Mouse (Mus musculus) kidney, postnatal 14 days (tissue): ENCODE measurements at regions not wholly inside any gene's neighbourhood (a gene's known extent, or its start where the extent isn't known, plus 50 kb on each side); places are given as distances from the start of the nearest gene placed in this dataset.
A peak's percentile ranks its signal among the peaks of the same experiment; 100 is the strongest.

Source experiments
- DNase-seq: peaks from one replicate; pipeline ENCODE4 v3.0.0; 2022; ENCODE audit warnings: mixed read lengths

DNA sequence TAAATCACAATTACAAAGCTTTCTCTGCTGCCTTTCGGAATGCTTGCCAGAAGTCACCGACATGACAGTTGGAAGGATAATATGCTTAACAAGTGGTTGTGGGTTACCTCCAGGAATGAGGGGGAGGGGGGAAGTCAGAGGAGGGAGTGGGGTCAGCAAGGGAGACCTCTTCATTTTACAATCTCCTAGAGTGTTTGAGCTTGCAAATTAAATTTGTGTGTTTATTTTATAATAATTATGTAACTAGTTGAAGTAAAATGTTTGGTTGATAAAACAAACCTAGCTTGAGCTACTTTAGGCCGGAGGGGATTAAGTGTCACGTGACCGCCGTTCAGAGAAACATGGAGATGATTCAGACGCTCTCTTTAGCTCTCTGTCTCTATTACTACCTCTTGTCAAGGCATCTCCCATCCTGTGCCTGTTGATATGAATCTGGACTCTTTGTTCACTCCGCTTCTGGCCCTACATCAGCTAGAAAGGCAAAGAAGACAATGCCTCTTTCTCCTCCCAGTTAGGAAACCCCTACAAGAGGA lies 227.3 kb upstream of the Irx5 start:
- DNase-seq = peak; percentile 10

DNA sequence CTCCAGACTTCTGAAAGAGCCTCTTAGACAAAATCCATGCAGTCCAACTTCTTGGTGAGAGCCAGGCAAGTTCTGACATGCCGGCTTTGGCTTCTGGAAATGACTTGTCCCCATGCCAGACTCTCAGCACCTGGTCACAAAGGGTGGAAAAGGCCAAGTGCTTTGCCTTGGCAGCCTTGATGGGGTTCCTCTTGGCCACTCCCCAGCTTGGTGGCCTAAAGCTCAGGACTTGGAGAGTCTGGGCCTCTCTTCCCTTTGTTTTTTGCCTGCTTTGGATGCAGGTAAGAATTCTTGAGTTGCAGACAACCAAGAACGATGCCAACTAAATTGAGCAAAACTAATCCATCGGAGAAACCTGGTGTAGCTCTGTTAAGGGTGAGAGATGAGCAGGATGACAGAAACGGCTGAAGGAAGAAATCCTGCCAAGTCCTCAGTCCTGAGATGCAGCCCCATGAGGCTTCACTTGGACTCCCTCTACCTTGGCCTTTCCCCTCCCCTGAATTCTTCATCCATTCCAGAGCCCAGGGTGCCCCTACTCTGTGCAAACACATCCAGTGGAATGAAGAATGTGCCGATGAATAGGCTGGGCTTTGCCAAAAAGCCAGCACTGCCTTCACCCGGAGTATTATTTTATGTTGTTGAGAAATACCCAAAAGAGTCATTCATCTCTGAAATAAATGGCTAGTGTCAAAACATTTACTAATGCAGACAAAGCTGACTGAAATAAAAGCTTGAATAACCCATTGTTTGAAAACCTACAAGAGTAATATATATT lies 228.0 kb upstream of the Irx5 start:
- peak; percentile 40 for DNase-seq

DNA sequence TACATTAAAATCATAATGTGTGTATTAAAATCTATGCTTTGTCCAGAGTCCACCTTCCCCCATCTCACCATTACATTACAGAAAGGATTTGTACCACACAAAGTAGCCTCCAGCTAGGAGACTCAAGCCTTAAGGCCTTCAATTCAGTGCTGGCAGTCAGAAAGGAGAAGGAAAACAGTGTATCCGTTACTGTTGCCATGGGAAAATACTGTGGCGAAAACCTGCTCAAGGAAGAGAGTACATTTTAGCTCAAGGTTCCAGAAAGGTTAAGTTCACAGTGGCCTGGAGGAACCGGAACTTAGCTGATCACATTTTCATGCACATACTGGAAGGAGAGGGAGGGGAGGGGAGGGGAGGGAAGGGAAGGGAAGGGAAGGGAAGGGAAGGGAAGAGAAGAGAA lies 231.8 kb upstream of the Irx5 start:
- DNase-seq = no peak

DNA sequence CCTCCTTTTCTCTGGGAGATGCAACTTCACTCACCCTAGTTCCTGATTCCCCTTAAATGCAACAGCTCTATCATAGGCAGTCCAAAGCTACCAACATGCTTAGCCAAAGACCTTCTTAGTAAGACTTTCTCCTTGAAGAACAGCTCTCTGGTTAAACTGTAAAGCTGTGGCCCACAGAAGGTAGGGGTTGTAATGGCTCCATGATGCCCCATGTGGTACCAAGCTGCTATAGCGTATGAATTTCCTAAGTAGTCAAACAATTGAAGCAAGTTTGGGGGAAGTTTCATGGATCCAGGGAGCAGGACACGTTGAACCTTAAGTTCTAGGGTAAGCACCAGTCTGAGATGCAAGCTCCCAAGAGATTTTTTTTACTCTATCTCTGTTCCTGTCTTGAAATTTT lies 236.1 kb upstream of the Irx5 start:
- no peak for DNase-seq

DNA sequence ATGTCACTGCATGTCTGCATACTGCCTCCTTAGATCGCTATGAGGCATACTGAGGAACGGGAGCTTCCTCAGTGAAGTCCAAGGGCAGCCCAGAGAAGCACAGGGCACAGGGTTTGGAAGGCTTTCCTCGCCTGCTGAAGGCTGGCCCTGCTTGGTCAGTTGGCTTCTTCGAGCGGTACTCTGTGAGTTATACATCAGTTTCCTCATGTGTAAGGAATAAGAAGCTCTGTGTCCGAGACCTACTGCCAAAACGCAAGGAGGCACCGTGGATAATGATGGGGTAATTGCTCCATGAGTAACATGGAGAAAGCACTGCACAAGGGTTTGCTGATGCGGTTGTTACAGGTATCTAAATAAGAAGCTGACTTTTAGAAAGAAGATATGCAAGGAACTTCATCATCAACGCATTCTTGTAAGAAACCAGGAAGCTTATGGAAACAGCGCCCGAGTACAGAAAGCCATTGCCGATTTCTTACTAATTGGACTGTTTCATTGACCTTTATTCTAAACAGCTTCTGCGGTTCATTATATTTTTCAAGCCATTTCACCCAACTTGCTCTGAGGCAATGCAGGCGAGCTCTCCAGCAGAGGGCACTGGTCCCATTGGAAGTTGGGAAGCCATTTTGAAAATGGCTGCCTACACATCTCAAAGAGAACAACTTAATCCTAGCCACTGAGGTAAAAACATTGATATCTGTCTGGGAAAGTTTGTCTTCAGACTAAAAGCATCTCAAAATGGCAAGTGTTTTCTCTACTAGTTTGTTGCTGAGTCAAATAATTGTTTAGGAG lies 241.8 kb upstream of the Irx5 start:
- DNase-seq = no peak

DNA sequence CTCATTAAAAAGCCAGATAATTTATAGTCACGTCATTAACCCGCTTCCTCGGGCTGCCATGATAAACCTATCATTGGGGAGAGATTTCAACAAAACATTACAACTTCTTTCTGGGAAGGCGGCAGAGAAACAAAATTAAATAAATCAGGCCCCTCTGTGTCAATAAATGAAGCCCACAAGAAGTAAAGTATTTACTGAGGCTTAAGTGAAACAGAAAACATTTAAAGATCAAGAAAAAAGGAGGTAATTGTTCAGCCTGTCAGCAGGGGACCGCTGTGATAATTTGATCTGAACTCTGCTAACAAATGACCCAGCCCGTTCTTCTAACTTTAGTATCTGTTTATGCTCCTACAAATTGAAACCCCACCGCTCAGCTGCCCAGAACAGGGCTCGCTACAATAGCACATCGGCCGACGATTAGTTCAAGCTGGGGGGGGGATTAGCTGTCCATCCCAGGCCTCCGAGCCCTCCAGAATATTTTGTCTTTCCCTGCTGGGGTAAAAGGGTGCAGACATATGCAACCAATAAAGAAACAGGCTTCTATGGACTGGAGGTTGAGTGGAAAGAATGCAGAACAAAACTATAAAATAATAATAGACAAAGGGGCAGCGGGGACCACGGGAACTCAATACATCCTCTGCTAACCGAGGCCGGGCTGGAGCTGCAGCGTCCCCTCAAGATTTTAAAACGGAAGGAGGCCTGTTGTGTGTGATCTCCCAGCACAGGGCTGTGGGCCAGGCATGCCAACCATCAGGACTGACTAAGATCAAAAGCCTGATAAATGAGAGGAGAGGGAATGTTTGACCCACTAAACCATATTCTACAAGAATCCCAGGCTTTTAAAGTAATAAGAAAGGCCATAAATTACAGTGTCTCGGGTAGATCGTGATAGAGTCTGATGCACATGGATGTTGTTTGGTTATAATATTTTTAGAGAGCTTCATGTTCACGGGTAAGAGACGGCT lies 242.8 kb upstream of the Irx5 start:
- no peak for DNase-seq

DNA sequence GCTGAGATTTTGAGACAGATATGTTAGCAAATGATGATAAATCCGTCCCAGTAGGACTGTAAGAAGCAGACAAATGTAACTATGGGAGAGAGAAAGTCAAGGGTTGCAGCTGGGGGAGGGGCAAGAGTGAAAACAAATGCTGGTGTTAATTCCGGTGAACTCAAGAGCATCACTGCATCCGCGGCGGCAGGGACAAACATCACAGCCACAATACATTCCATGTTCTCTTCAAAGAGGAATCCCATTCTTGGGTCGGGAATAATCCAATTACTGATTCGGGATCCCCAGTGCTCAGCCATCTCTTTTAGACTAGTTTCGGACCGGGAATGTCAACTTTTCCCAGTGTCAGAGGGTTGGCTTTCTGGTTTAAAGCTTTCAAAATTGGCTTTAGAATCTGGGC lies 243.5 kb upstream of the Irx5 start:
- DNase-seq = peak; percentile 6

DNA sequence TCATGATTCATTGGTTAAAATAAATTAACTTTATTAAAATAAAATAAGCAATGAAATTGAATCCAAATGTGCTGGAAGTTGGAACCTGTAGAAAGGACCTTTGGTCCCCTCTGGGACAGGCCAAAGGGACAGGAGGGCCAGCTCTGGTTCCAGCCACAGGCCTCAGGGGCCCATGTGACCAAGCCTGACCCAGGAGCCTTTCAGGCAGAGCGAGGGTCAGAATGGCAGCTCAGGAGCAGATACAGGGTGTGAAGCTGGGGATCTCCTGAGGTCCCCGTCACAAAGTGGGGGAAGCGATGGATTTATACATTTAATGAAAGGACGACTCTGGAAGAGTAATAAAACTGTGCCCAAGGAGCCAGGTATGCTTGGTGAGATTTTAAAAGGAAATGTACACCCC lies 244.0 kb upstream of the Irx5 start:
- DNase-seq = no peak

DNA sequence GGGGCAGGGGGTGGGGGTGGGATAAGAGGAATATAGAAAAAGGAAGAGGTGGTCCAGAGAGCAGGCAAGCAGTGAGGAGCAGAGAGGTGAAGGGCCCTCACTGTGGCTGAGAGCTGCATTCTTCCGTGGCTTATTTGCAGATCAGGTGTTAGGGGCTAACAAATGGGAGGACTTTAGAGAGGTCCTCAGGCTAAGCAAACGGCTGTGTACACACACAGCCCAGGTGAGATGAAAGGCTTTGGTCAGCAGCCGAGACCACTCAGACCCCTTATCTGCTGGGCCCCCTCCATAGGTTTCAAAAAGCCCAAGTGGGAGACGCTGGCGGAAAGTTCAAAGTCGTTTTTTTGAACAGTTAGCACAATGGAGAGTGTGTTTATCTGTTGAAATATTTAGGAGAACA lies 252.9 kb upstream of the Irx5 start:
- no peak for DNase-seq

DNA sequence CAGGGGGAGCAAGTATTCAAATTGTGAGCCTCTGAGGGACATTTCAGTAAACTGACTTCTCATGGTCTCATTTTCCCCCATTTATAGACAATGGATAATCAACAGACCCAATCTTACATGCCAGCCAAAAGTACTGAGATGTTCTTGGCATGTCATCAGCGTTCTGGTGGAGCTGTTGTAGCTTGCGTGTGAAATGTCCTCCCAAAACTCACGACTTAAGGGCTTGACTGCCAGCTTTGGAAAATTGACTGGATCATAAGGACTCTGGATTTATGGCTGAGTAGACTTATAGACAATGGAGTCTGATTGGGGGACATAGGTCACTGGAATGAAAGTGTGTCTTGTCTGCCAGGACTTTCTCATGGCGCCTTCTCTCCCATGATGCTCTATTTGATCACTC lies 254.9 kb upstream of the Irx5 start:
- no peak for DNase-seq

DNA sequence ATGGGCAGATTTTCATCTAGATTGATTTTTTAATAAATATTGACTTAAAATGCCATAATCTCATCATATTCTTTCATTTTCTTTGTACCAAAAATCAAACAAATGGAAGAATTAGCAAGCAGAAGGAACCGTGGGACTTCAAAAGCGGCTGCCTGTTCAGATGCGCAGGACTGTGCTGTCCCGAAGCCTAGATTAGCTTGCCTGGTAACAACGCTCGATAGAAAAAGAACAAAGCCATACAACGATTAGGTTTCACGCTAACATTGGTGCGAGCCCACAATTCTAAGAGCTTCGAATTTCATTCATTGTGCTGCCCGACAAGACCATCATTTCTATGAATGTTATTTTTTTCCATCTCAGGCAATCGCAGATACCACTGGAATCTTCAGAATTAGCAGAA lies 262.1 kb upstream of the Irx5 start:
- DNase-seq = no peak

DNA sequence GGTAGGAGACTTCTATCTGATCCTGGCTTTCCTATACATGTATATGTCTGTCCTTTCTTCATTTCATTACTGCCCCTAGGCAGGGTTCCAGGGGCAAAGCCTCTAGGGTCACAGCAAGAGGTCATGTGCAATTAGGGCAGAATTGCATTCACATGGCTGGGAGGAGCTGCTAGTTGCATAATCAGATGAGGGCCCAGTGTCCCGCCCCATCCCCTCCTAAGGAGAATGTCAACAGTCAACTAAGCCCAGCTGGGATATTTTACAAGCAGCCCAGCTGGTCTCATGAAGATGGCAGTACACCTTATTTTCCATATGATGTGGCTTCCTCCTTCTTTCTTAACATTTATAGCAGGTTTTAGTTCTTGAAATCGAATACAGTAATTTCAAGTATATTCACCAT lies 273.3 kb upstream of the Irx5 start:
- DNase-seq = no peak

DNA sequence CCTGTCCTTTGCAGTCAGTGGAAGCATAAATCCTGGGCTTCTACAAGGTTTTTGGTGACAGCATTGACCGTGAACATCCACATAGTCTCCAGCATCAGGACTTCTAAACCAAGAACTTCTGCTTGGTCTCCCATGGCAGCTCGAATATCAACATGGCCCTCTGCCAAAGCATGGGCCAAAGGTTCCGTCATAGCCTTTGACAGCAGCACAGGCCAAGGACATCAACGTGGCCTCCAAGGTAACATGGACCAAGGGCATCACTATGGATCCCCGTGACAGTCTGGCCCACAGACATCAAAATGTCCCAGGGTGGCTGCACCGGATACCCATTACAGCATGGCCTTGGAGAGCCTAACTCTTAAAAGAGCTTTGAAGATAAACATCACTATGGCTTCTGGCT lies 275.5 kb upstream of the Irx5 start:
- DNase-seq = no peak

DNA sequence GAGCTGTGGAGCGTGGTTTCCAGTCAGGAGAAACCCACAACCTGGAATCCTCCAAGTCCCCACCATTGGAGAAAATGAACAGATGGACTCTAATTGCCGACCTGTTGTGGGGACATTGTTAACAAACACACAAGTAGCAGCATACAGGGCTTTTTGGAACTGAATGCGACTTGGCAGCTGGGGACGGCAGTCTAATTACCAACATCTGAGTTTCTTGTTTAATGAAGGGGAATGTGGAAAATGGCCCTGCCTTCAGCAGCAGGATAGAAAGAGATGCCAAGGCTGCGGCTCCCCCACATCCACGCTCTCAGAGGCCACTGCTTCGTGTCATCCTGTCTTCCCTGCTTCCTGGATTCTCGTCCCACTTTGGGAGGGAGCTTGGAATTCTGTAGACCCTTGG lies 276.6 kb upstream of the Irx5 start:
- no peak for DNase-seq

DNA sequence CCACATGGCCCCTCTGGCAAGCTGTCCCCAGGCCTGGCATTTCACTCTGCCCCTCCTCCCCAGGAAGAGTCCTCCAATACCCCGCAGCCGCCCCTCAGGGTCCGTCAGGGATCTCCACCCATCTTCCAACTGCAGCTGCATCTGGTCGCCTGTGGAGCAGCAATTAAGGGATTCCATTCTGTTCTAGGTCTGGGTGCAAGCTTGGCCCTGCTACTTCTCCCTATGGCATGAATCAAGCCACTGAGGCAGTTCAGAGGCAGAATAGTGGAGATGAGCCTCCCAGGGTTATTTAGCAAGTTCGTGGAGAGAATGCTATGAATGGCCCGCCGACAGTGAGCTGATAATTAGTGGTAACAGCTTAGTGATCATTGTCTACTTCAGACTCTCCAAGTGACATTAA lies 275.7 kb upstream of the Irx3 start:
- DNase-seq = no peak

DNA sequence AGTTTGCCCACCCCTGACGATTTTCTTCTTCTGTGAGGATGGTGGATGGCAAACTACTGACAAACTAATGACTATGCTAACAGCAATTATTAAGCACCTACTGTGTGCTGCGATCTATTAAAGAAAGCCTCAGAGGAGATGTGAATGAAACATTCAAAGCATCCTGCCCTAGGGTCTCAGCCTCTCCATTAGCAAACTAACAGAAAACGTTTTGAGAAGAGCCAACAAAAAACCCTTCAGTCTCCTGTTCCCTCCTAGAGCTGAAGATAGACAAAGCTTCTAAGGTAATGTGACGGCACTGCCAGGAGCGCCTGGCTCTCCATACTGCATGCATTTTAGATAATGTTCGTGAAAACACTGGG lies 270.4 kb upstream of the Irx3 start:
- DNase-seq = no peak

DNA sequence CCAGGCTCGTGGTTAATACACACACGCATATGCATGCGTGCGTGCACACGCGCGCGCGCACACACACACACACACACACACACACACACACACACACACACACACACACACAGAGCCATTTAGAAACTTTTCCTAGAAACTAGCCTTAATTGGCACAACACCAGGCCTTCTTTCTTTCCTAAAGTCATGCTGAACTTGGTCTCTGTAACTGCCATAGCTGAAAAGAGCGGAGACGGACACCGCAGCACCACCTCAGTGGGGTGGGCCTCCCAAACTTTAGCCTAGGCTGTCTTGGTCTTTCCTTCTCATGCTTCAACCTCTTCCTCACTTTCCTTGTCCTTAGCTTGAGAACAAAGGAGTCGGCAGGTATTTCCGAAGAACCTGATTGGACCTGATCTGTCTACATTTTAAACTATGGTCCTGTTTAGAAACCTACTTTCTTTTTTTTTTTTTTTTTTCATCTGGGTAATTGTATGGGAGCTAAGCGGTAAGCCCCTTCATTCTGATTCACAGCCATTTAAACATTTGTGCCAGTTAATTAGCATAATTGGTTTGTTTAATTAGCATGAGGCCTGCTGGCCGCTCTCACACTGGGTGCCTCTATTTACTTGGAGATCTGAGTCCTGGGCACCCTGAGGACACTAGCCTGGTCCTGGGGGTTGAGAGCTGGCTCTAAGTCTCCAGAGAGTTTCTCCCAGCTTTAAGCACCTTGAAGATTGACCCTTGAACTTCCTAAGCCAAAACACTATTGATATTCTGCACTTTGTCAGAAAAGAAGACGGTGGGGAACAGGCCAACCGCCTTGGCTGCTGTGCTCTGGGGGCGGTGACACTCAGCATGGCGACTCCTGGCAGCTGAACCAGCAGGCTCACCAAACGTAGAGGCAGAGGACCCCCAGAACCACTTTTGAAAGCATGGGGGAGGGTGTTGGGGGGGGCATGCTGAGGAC lies 269.7 kb upstream of the Irx3 start:
- DNase-seq = no peak

DNA sequence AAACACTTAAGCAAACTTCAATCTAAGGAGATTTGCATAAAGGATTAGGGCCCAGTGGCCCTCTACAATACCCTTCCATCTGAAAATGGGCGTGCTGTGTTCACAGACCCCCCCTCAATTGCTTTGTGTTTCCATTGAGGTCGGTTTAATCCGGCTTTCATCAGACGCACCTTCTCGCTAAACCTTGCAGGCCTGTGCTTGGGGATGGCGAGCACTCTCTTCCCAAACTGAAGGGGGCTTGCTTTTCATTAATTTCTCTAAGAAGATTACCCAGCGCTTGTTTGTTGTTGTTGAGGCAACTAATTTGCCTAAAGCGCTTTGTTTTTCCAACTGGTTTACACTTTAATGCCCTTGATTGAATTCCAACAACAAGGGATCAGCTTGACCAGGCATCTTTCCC lies 268.8 kb upstream of the Irx3 start:
- no peak for DNase-seq

DNA sequence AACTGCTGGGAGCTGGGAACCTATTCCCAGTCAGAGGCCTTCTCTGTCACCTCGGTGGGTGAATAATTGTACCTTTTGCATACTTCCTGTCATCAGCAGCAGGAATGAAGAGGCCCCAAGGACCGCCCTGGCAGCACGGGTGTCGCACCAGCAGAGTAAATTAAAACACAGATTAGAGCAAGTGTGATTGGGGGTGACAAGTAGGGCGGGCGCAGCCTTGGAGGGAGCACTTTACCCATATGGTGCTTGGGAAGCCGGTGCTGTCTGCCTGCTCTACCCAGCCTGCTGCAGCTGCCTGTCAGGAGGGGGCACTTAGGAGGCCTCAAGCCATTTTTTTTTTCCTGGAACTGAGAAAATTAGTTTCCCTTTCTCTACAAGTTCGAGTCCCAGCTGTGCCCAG lies 264.6 kb upstream of the Irx3 start:
- DNase-seq = no peak

DNA sequence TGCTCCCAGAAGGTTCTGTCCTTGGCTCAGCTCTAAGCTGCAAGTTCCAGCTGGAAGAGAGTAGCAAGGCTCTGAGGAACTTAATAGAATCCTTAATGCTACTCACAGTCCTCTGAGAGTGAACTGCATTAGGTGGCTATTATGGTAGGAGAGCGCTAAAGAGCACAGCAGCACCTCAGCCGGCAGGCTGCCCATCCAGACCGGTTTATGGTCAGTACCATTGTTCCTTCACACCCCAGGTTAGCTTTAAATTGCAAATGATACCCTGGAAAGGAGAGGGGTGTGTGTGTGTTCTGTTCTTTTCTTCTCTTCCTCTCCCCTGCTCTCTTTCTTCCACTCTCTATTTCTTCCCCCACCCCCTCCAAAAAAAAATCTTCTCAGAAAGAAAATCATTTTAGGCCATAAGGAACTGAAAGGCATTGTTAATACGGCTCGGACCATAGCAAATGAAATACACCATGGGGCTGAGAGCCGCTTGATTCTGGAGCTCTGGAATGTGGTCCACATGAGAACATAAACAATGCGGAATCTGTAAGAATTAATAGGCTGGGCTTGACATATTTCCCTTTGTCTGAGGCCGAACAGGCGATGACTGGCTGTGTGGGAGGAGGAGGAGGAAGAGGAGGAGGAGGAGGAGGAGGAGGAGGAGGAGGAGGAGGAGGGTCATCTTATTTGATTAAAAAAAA lies 263.8 kb upstream of the Irx3 start:
- peak; percentile 2 for DNase-seq

DNA sequence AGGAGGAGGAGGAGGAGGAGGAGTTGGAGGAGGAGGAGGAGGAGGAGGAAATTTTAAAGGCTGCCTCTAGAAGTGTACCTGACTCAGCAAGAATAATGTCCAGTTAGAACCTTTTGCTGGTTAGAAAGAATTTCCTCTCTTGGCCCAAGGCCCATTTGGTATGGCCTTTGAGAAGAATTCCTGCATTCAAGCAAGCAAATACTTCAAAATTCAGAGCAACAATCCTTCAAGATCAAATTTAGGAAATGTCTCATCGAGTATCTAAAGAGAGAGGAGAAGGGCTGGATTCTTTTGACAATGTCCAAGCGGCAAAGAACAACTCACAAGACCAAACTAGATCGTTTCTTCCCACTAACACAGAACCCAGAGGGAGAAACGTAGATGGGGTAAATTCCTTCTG lies 263.1 kb upstream of the Irx3 start:
- peak; percentile 17 for DNase-seq
